Mouse (Mus musculus) kidney, postnatal 0 days (tissue): ENCODE measurements around the gene Mrc1. TPM values are rescaled to one million over a fixed set of nuclear protein-coding genes. Genes with fewer than 3 reads are reported as not detected.

Experiments used
- ATAC-seq: fragments of 200-750 bp; cut with Nextera tagmentation; replicated peaks from 2 replicates; pipeline ENCODE4 v1.8.0; 2017; ENCODE audit warnings: low read depth, moderate number of reproducible peaks, moderate TSS enrichment, moderate library complexity; ENCODE audit not compliant: low FRiP score
- DNase-seq: peaks from one replicate; pipeline ENCODE4 v3.0.0-alpha.2; 2016; ENCODE audit warnings: low spot score
- H3K27ac ChIP-seq: fragments of 300-500 bp; sonication (generic); 2 replicates; pipeline ENCODE4 v1.5.1; 2014; ENCODE audit warnings: mild to moderate bottlenecking
- H3K27me3 ChIP-seq: fragments of 300-500 bp; sonication (generic); 2 replicates; pipeline ENCODE4 v1.6.1; 2014; ENCODE audit warnings: low read length, mixed read lengths; ENCODE audit not compliant: insufficient read depth
- H3K36me3 ChIP-seq: fragments of 300-500 bp; sonication (generic); 2 replicates; pipeline ENCODE4 v1.6.1; 2014; ENCODE audit warnings: low read length, mixed read lengths; ENCODE audit not compliant: insufficient read depth
- H3K4me1 ChIP-seq: fragments of 300-500 bp; sonication (generic); replicated peaks from 2 replicates; pipeline ENCODE4 v1.6.1; 2014; ENCODE audit warnings: antibody characterized with exemption, low read length, mixed read lengths; ENCODE audit not compliant: insufficient read depth
- H3K4me2 ChIP-seq: fragments of 300-500 bp; sonication (generic); 2 replicates; pipeline ENCODE4 v1.6.1; 2014; ENCODE audit warnings: mild to moderate bottlenecking, low read length, moderate library complexity, mixed read lengths
- H3K4me3 ChIP-seq: fragments of 300-500 bp; sonication (generic); replicated peaks from 2 replicates; pipeline ENCODE4 v1.5.1; 2014; ENCODE audit warnings: low read depth, low read length
- H3K9ac ChIP-seq: fragments of 300-500 bp; sonication (generic); 2 replicates; pipeline ENCODE4 v1.6.1; 2014; ENCODE audit warnings: low read depth, low read length
- H3K9me3 ChIP-seq: fragments of 300-500 bp; sonication (generic); replicated peaks from 2 replicates; pipeline ENCODE4 v1.6.1; 2016; ENCODE audit warnings: low read length, inconsistent platforms, mixed read lengths
- CTCF ChIP-seq: IDR thresholded peaks from 2 replicates; pipeline ENCODE4 v1.5.1; 2016; ENCODE audit warnings: antibody characterized with exemption, low read depth, mild to moderate bottlenecking, moderate library complexity
- WGBS: fragments of 180-500 bp; shearing (Covaris S2); extraction: QIAGEN DNeasy Blood & Tissue Kit; methylation state at CpG from one replicate; pipeline ENCODE4 v1.1.7; 2014; 5-methylcytosine and 5-hydroxymethylcytosine counted together
- polyA plus RNA-seq: library from polyadenylated mRNA; unstranded; fragments of >200 nt; fragmentation: Nextera tagmentation; extraction: Ambion mirVana; gene quantifications from 2 replicates; pipeline ENCODE4 v1.2.1, GENCODE M21; 2015

Mrc1 gene
- polyA plus RNA-seq, 1 experiment from 2014 or later: 4.6 TPM

- WGBS: 93% methylated on average over 1 of the region's 1 CpGs
- H3K9me3 ChIP-seq: no peaks in the 10 kb centered on the region
- no peak for TF ChIP-seq CTCF
These were observed 24.9 kb upstream of the Mrc1 start for GRCm38 (mm10) chr2:14204308-14204707.

DNA sequence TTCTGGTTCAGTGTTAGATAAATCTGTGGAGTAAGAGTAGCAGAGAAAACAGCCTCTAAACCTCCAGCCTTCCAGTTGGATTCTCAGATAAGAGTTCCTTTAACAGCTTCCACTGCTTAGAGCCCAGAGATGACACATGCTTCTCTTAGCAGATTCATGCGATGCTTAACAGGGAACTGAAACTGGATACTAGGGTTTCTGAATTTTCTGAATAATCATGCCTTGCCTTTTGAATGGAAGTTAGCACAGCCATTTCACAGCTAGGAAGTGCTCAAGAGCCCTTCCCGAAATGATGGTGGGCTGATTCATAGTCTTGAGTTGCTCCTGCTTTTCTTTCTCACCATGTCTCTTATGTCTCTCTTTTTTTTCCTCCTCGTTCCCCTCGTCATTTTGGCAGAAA, 22.4 kb upstream of the Mrc1 start:
- H3K9me3 ChIP-seq: no peaks in the 10 kb centered on the region
- WGBS: 76% methylated on average over 4 of the region's 4 CpGs
- no peaks in the 10 kb centered on the region for H3K27me3 ChIP-seq
- ATAC-seq (no peak), DNase-seq (no peak)
- no peak overlapping the region for H3K4me3 ChIP-seq
- no peak overlapping the region for H3K9ac ChIP-seq
- H3K4me2 ChIP-seq: no peak overlapping the region
- no peaks in the 10 kb centered on the region for H3K36me3 ChIP-seq
- TF ChIP-seq CTCF: no peak
- H3K27ac ChIP-seq: no peak overlapping the region
- H3K4me1 ChIP-seq: no peaks in the 10 kb centered on the region

More at GRCm38 (mm10) chr2:14204308-14204707, 24.9 kb upstream of the Mrc1 start:
- no peak overlapping the region for H3K4me3 ChIP-seq
- H3K27me3 ChIP-seq: no peaks in the 10 kb centered on the region
- no peaks in the 10 kb centered on the region for H3K36me3 ChIP-seq
- H3K9ac ChIP-seq: no peak overlapping the region
- ATAC-seq (no peak), DNase-seq (no peak)
- no peak overlapping the region for H3K4me2 ChIP-seq
- H3K27ac ChIP-seq: no peak overlapping the region
- H3K4me1 ChIP-seq: no peaks in the 10 kb centered on the region

GRCm38 (mm10) chr2:14210731-14211130, 18.5 kb upstream of the Mrc1 start:
- no peaks in the 10 kb centered on the region for H3K36me3 ChIP-seq
- H3K9ac ChIP-seq: no peak overlapping the region
- H3K4me2 ChIP-seq: no peak overlapping the region
- no peak for TF ChIP-seq CTCF
- no peaks in the 10 kb centered on the region for H3K4me1 ChIP-seq
- ATAC-seq: no peak
- H3K9me3 ChIP-seq: no peaks in the 10 kb centered on the region
- 92% methylated on average over 1 of the region's 1 CpGs for WGBS
- no peak for DNase-seq
- no peaks in the 10 kb centered on the region for H3K27me3 ChIP-seq
- no peak overlapping the region for H3K4me3 ChIP-seq
- H3K27ac ChIP-seq: no peak overlapping the region

DNA sequence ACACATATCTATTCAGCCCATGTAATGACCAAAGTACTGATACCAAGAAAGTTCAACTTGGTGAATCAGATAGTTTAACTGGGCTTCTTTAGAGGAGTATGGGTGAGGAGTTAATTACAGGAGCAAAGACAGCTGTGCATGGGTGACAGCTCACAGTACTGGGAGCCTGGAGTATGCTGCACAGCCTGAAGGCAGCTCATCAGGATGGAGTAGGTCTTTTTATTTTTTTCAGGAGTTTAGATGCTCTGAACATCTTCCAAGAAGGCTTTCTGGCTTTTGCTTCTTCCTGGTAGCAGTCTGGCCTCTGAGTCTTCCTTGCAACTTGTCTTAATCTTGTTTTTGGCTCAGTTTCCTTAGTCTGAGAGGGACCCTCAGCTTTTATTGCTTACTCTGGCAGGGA, 17.6 kb upstream of the Mrc1 start:
- no peaks in the 10 kb centered on the region for H3K4me1 ChIP-seq
- H3K4me3 ChIP-seq: no peak overlapping the region
- no peaks in the 10 kb centered on the region for H3K9me3 ChIP-seq
- H3K27me3 ChIP-seq: no peaks in the 10 kb centered on the region
- H3K4me2 ChIP-seq: no peak overlapping the region
- no peak overlapping the region for H3K9ac ChIP-seq
- H3K27ac ChIP-seq: no peak overlapping the region
- H3K36me3 ChIP-seq: no peaks in the 10 kb centered on the region
- TF ChIP-seq CTCF: no peak
- ATAC-seq (peak; percentile 63; the same call in 1 of the 2 replicates), DNase-seq (peak; percentile 54)

DNA sequence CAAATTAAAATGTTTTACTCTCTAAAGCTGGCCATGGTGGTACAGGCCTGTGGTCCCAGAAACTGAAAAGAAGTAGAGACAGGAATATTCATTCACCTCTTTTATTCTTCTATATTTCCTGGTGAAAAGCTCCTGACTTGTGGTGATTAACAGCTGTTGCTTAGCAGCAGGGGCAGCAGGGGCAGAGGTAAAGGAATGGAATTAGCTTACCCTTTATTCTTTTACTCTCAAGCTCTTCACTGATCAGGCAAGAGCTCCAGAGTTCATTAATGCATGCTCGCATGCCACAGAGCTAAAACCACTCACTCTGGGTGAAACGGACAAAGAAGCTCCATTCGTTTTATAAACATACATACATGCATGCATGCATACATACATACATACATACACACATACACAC, 14.4 kb upstream of the Mrc1 start:
- DNase-seq (no peak), ATAC-seq (no peak)
- Histone ChIP-seq H3K27ac (no peak overlapping the region), H3K9me3 (no peaks in the 10 kb centered on the region), H3K27me3 (no peaks in the 10 kb centered on the region), H3K4me1 (no peaks in the 10 kb centered on the region), H3K4me3 (no peak overlapping the region), H3K9ac (no peak overlapping the region), H3K4me2 (no peak overlapping the region), H3K36me3 (no peaks in the 10 kb centered on the region)
- 54% methylated on average over 3 of the region's 3 CpGs for WGBS
- TF ChIP-seq CTCF: no peak

GRCm38 (mm10) chr2:14216653-14217052, 12.5 kb upstream of the Mrc1 start:
- Histone ChIP-seq H3K27ac (no peak overlapping the region), H3K9ac (no peak overlapping the region), H3K4me1 (no peaks in the 10 kb centered on the region), H3K4me2 (no peak overlapping the region), H3K36me3 (no peaks in the 10 kb centered on the region), H3K27me3 (no peaks in the 10 kb centered on the region), H3K9me3 (no peaks in the 10 kb centered on the region), H3K4me3 (no peak overlapping the region)
- no peak for TF ChIP-seq CTCF
- ATAC-seq (no peak), DNase-seq (no peak)
- 75% methylated on average over 3 of the region's 3 CpGs for WGBS

DNA sequence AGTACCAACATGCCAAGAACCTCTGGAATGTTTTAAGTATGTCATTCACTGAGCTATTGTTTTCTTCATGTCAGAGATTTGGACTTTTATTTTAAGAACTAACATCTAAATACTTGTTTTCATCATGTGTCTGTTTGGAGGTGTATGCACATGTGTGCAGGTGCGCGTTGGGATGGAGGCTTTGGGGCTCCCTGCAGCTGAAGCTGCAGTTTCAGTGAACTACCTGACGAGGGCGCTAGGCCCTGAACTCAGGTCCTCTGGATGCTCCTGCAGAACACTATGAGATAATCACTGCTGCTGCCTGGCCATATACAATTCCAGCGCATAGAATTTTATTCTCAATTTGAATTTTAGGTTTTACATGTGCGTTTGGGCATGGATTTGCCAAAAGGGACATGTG, 11.1 kb upstream of the Mrc1 start:
- no peak overlapping the region for H3K9ac ChIP-seq
- H3K4me3 ChIP-seq: no peak overlapping the region
- no peak overlapping the region for H3K4me2 ChIP-seq
- DNase-seq: no peak
- no peak overlapping the region for H3K27ac ChIP-seq
- 84% methylated on average over 6 of the region's 6 CpGs for WGBS
- no peak for ATAC-seq
- H3K27me3 ChIP-seq: no peaks in the 10 kb centered on the region
- TF ChIP-seq CTCF: no peak
- no peaks in the 10 kb centered on the region for H3K36me3 ChIP-seq
- no peaks in the 10 kb centered on the region for H3K9me3 ChIP-seq
- no peaks in the 10 kb centered on the region for H3K4me1 ChIP-seq
